Mouse (Mus musculus): ENCODE measurements around the gene Pdcd11. TPM values are rescaled to one million over a fixed set of nuclear protein-coding genes. Genes with fewer than 3 reads are reported as not detected.

The Pdcd11 gene
- polyA plus RNA-seq, 1 experiment from 2014 or later: 11.1 TPM

Other genes with a start within 250 kb of the Pdcd11 start
- 0.31 and 0.41 TPM in 2 replicates for gene Ina, start 76.1 kb upstream of the Pdcd11 start, polyA plus RNA-seq (2014; fragmentation: Nextera tagmentation; extraction: Ambion mirVana)
- gene Nt5c2, start 75.6 kb upstream of the Pdcd11 start, polyA plus RNA-seq (2014; fragmentation: Nextera tagmentation; extraction: Ambion mirVana): 61.5 and 80.2 TPM in 2 replicates
- gene Pcgf6, start 39.9 kb upstream of the Pdcd11 start, polyA plus RNA-seq (2014; fragmentation: Nextera tagmentation; extraction: Ambion mirVana): 36.4 and 37.1 TPM in 2 replicates
- gene Taf5, start 23.0 kb upstream of the Pdcd11 start, polyA plus RNA-seq (2014; fragmentation: Nextera tagmentation; extraction: Ambion mirVana): 9.6 and 10.6 TPM in 2 replicates
- gene Usmg5, start 121 bp upstream of the Pdcd11 start, polyA plus RNA-seq (2014; fragmentation: Nextera tagmentation; extraction: Ambion mirVana): 1,126 and 1,715 TPM in 2 replicates
- 1.9 and 3.8 TPM in 2 replicates for gene Calhm2, start 47.5 kb downstream of the Pdcd11 start, polyA plus RNA-seq (2014; fragmentation: Nextera tagmentation; extraction: Ambion mirVana)
- gene Calhm1, start 53.5 kb downstream of the Pdcd11 start, polyA plus RNA-seq (2014; fragmentation: Nextera tagmentation; extraction: Ambion mirVana): not detected in 2 replicates
- gene Calhm3, start 67.0 kb downstream of the Pdcd11 start, polyA plus RNA-seq (2014; fragmentation: Nextera tagmentation; extraction: Ambion mirVana): not detected in 2 replicates
- 4.7 and 5.9 TPM in 2 replicates for gene Neurl1a, start 88.1 kb downstream of the Pdcd11 start, polyA plus RNA-seq (2014; fragmentation: Nextera tagmentation; extraction: Ambion mirVana)

All from kidney, embryonic 14.5 days (tissue).